Mouse (Mus musculus) kidney, postnatal 0 days (tissue): ENCODE measurements at regions not wholly inside any gene's neighbourhood (a gene's known extent, or its start where the extent isn't known, plus 50 kb on each side); places are given as distances from the start of the nearest gene placed in this dataset.

ENCODE experiments used
- ATAC-seq: fragments of 200-750 bp; cut with Nextera tagmentation; replicated peaks from 2 replicates; pipeline ENCODE4 v1.8.0; 2017; ENCODE audit warnings: low read depth, moderate number of reproducible peaks, moderate TSS enrichment, moderate library complexity; ENCODE audit not compliant: low FRiP score
- DNase-seq: peaks from one replicate; pipeline ENCODE4 v3.0.0-alpha.2; 2016; ENCODE audit warnings: low spot score
- H3K27ac ChIP-seq: fragments of 300-500 bp; sonication (generic); 2 replicates; pipeline ENCODE4 v1.5.1; 2014; ENCODE audit warnings: mild to moderate bottlenecking
- H3K27me3 ChIP-seq: fragments of 300-500 bp; sonication (generic); 2 replicates; pipeline ENCODE4 v1.6.1; 2014; ENCODE audit warnings: low read length, mixed read lengths; ENCODE audit not compliant: insufficient read depth
- H3K36me3 ChIP-seq: fragments of 300-500 bp; sonication (generic); 2 replicates; pipeline ENCODE4 v1.6.1; 2014; ENCODE audit warnings: low read length, mixed read lengths; ENCODE audit not compliant: insufficient read depth
- H3K4me1 ChIP-seq: fragments of 300-500 bp; sonication (generic); replicated peaks from 2 replicates; pipeline ENCODE4 v1.6.1; 2014; ENCODE audit warnings: antibody characterized with exemption, low read length, mixed read lengths; ENCODE audit not compliant: insufficient read depth
- H3K4me2 ChIP-seq: fragments of 300-500 bp; sonication (generic); 2 replicates; pipeline ENCODE4 v1.6.1; 2014; ENCODE audit warnings: mild to moderate bottlenecking, low read length, moderate library complexity, mixed read lengths
- H3K4me3 ChIP-seq: fragments of 300-500 bp; sonication (generic); replicated peaks from 2 replicates; pipeline ENCODE4 v1.5.1; 2014; ENCODE audit warnings: low read depth, low read length
- H3K9ac ChIP-seq: fragments of 300-500 bp; sonication (generic); 2 replicates; pipeline ENCODE4 v1.6.1; 2014; ENCODE audit warnings: low read depth, low read length
- H3K9me3 ChIP-seq: fragments of 300-500 bp; sonication (generic); replicated peaks from 2 replicates; pipeline ENCODE4 v1.6.1; 2016; ENCODE audit warnings: low read length, inconsistent platforms, mixed read lengths
- CTCF ChIP-seq: IDR thresholded peaks from 2 replicates; pipeline ENCODE4 v1.5.1; 2016; ENCODE audit warnings: antibody characterized with exemption, low read depth, mild to moderate bottlenecking, moderate library complexity
- WGBS: fragments of 180-500 bp; shearing (Covaris S2); extraction: QIAGEN DNeasy Blood & Tissue Kit; methylation state at CpG from one replicate; pipeline ENCODE4 v1.1.7; 2014; 5-methylcytosine and 5-hydroxymethylcytosine counted together

- Histone ChIP-seq H3K4me3 (no peak overlapping the region), H3K4me2 (no peak overlapping the region), H3K27me3 (no peaks in the 10 kb centered on the region), H3K36me3 (no peaks in the 10 kb centered on the region), H3K27ac (no peak overlapping the region), H3K4me1 (no peaks in the 10 kb centered on the region; the same call in 1 of the 2 replicates), H3K9me3 (no peaks in the 10 kb centered on the region), H3K9ac (no peak overlapping the region)
- ATAC-seq: no peak
- WGBS: 41% methylated on average over 8 of the region's 8 CpGs
- no peak for TF ChIP-seq CTCF
- DNase-seq: no peak
These were observed 1150.7 kb downstream of the Mrps31 start for GRCm38 (mm10) chr8:23561683-23562385.

- H3K36me3 ChIP-seq: no peaks in the 10 kb centered on the region
- 38% methylated on average over 9 of the region's 9 CpGs for WGBS
- no peak overlapping the region for H3K4me3 ChIP-seq
- no peaks in the 10 kb centered on the region for H3K9me3 ChIP-seq
- H3K27me3 ChIP-seq: no peaks in the 10 kb centered on the region
- no peak for TF ChIP-seq CTCF
- no peaks in the 10 kb centered on the region; the same call in 1 of the 2 replicates for H3K4me1 ChIP-seq
- H3K27ac ChIP-seq: no peak overlapping the region
- H3K9ac ChIP-seq: no peak overlapping the region
- DNase-seq (no peak), ATAC-seq (no peak)
- H3K4me2 ChIP-seq: no peak overlapping the region
These were observed 1151.3 kb downstream of the Mrps31 start for GRCm38 (mm10) chr8:23562504-23562903.

GRCm38 (mm10) chr8:23563065-23564020 is 1152.2 kb downstream of the Mrps31 start:
- Histone ChIP-seq H3K27me3 (no peaks in the 10 kb centered on the region), H3K27ac (no peak overlapping the region), H3K36me3 (no peaks in the 10 kb centered on the region), H3K4me1 (no peaks in the 10 kb centered on the region; the same call in 1 of the 2 replicates), H3K4me2 (peak overlapping the region; percentile 46), H3K9me3 (no peaks in the 10 kb centered on the region), H3K4me3 (no peak overlapping the region), H3K9ac (no peak overlapping the region)
- WGBS: 4% methylated on average over 18 of the region's 18 CpGs
- no peak for TF ChIP-seq CTCF
- ATAC-seq (no peak), DNase-seq (peak; percentile 40)

- Histone ChIP-seq H3K4me2 (no peak overlapping the region), H3K36me3 (no peaks in the 10 kb centered on the region), H3K4me1 (no peaks in the 10 kb centered on the region; the same call in 1 of the 2 replicates), H3K27me3 (no peaks in the 10 kb centered on the region), H3K27ac (no peak overlapping the region), H3K9ac (no peak overlapping the region), H3K4me3 (no peak overlapping the region), H3K9me3 (no peaks in the 10 kb centered on the region)
- DNase-seq: no peak
- no peak for TF ChIP-seq CTCF
- no peak for ATAC-seq
- WGBS: 92% methylated on average over 3 of the region's 3 CpGs
These were observed 1156.7 kb downstream of the Mrps31 start for GRCm38 (mm10) chr8:23567906-23568305.

- Histone ChIP-seq H3K4me1 (no peaks in the 10 kb centered on the region; the same call in 1 of the 2 replicates), H3K9me3 (no peaks in the 10 kb centered on the region), H3K4me3 (no peak overlapping the region), H3K4me2 (no peak overlapping the region), H3K9ac (no peak overlapping the region), H3K27ac (no peak overlapping the region), H3K27me3 (no peaks in the 10 kb centered on the region), H3K36me3 (no peaks in the 10 kb centered on the region)
- TF ChIP-seq CTCF: no peak
- DNase-seq: no peak
- WGBS: 79% methylated on average over 1 of the region's 1 CpGs
- ATAC-seq: no peak
These were observed 1154.3 kb downstream of the Adam3 start for GRCm38 (mm10) chr8:23571338-23571737.

GRCm38 (mm10) chr8:23580106-23580505 is 1145.5 kb downstream of the Adam3 start:
- DNase-seq (no peak), ATAC-seq (no peak)
- Histone ChIP-seq H3K36me3 (no peaks in the 10 kb centered on the region), H3K4me2 (no peak overlapping the region), H3K9me3 (no peaks in the 10 kb centered on the region), H3K27me3 (no peaks in the 10 kb centered on the region), H3K4me1 (no peaks in the 10 kb centered on the region), H3K27ac (no peak overlapping the region), H3K9ac (no peak overlapping the region), H3K4me3 (no peak overlapping the region)
- 94% methylated on average over 4 of the region's 4 CpGs for WGBS
- no peak for TF ChIP-seq CTCF
